Mouse (Mus musculus) gastrocnemius, postnatal 10 days (tissue): ENCODE measurements around the gene Pou3f1. TPM values are rescaled to one million over a fixed set of nuclear protein-coding genes. Genes with fewer than 3 reads are reported as not detected.

Experiments
- total RNA-seq, 2 experiments: library from RNA; stranded (reverse); gene quantifications; 2 replicates each; pipeline ENCODE4 v1.2.3; 2021

Gene Pou3f1
- total RNA-seq, 2 experiments from 2014 or later = 2.8 to 2.9 TPM

Other genes with a start within 250 kb of the Pou3f1 start
- gene 3100002H09Rik, start 46.0 kb upstream of the Pou3f1 start, total RNA-seq = not detected
- gene Utp11, start 36.8 kb downstream of the Pou3f1 start, total RNA-seq = 10 to 100 TPM; 21.7 to 25.4 TPM
- gene Fhl3, start 43.9 kb downstream of the Pou3f1 start, total RNA-seq = 10 to 100 TPM; 61.2 to 65.0 TPM
- 10 to 100 TPM; 24.2 to 25.2 TPM for gene Sf3a3, start 58.0 kb downstream of the Pou3f1 start, total RNA-seq
- gene Inpp5b, start 85.0 kb downstream of the Pou3f1 start, total RNA-seq = 10 to 100 TPM in 1 of 2 experiments, 1 to 10 TPM in 1; 9.0 to 14.5 TPM
- gene Mtf1, start 145.3 kb downstream of the Pou3f1 start, total RNA-seq = 10 to 100 TPM in 1 of 2 experiments, 1 to 10 TPM in 1; 8.6 to 14.0 TPM
- gene Yrdc, start 193.9 kb downstream of the Pou3f1 start, total RNA-seq = 10 to 100 TPM; 10.3 to 11.9 TPM
- 10 to 100 TPM; 28.7 to 29.3 TPM for gene 1110065P20Rik, start 194.4 kb downstream of the Pou3f1 start, total RNA-seq
- gene Maneal, start 205.4 kb downstream of the Pou3f1 start, total RNA-seq = under 1 TPM; 0.16 to 0.36 TPM
- under 1 TPM; 0.05 TPM for gene Epha10, start 224.1 kb downstream of the Pou3f1 start, total RNA-seq